In the genomic region with DNA sequence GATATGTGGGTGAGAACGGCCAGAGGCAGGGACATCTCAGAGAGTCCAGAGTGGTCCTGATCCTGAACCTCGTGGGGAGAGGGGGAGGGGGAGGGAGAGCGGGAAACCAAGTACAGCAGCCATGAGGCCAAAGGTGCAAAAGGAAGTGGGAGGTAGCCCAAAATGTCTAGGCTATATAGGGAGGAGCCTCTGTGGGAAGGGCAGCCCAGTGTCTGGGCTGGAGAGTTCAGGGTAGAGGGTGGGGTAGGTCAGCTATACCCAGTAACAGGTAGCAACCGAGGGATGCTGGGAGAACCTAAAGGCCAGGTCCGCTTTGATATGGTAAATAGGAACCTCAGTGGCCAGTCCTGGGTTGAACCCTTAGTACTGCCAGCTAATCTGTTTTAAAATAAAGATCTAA, we compare ENCODE assay signal across 13 mouse cellular contexts. TPM values are rescaled to one million over a fixed set of nuclear protein-coding genes. Genes with fewer than 3 reads are reported as not detected.
DNase-seq lines count a peak whose midpoint lies in the region; ATAC-seq and TF ChIP-seq lines count a peak whose summit lies in the region.
"Had no signal": no experiment of that assay in that cellular context is flagged by ENCODE, and none has a peak within 500 bp of the region (broad histone marks: within the 10 kb centered on the region; RNA-seq: fewer than 3 reads in every experiment).

No protein-coding gene starts in this region.

- H3K27ac ChIP-seq in left cerebral cortex, adult 2 months = no peak overlapping the region
- no peak overlapping the region for H3K27ac ChIP-seq in embryonic facial prominence, embryonic 13.5 days
- no peak overlapping the region for H3K27ac ChIP-seq in forebrain, embryonic 16.5 days (ENCODE audit: low read length)
- no peak overlapping the region for H3K27ac ChIP-seq in midbrain, postnatal 0 days (ENCODE audit: low read depth, low read length)
- H3K27ac ChIP-seq: liver, embryonic 14.5 days had no signal

- no peak for DNase-seq in left cerebral cortex, adult 2 months (ENCODE audit: extremely low spot score in 1 of 2, low spot score in 2 of 2)
- DNase-seq in left cerebral cortex, adult 8-10 months (ENCODE audit: low spot score in 2 of 2) = no peak
- DNase-seq in midbrain, postnatal 0 days (ENCODE audit: low spot score) = no peak
- DNase-seq in right cerebral cortex, adult 2 months (ENCODE audit: low spot score in 2 of 2) = no peak
- DNase-seq in natural killer cell, adult 2 months (ENCODE audit: low spot score in 2 of 2) = no peak
- DNase-seq: adrenal gland, adult 8-10 months; cerebellum, adult 11 months; gastrocnemius, postnatal 14 days; thymus, postnatal 14 days had no signal

- no peak overlapping the region for H3K9ac ChIP-seq in embryonic facial prominence, embryonic 13.5 days
- no peak overlapping the region for H3K9ac ChIP-seq in forebrain, embryonic 16.5 days (replicated peaks; ENCODE audit: low read depth, low read length)
- no peak overlapping the region for H3K9ac ChIP-seq in midbrain, postnatal 0 days (replicated peaks; ENCODE audit: low read length, poor library complexity, severe bottlenecking)
- H3K9ac ChIP-seq: liver, embryonic 14.5 days had no signal

- H3K4me3 ChIP-seq in left cerebral cortex, adult 2 months = peak overlapping the region; percentile 52; the same call in 1 of the 2 replicates
- no peak overlapping the region for H3K4me3 ChIP-seq in embryonic facial prominence, embryonic 13.5 days
- no peak overlapping the region for H3K4me3 ChIP-seq in forebrain, embryonic 16.5 days (replicated peaks; ENCODE audit: low read length)
- H3K4me3 ChIP-seq in midbrain, postnatal 0 days (ENCODE audit: low read depth, low read length) = peak overlapping the region; percentile 43

- intact Hi-C loops in left cerebral cortex, adult 2 months (cut with DNase I) = no loop called here

- H3K9me3 ChIP-seq in embryonic facial prominence, embryonic 13.5 days = no peaks in the 10 kb centered on the region
- H3K9me3 ChIP-seq in forebrain, embryonic 16.5 days (ENCODE audit: control insufficient read depth, low read length) = no peaks in the 10 kb centered on the region
- no peaks in the 10 kb centered on the region for H3K9me3 ChIP-seq in midbrain, postnatal 0 days (ENCODE audit: low read length)

- no peak for ATAC-seq in embryonic facial prominence, embryonic 13.5 days (ENCODE audit: insufficient number of reproducible peaks, insufficient read depth, low FRiP score, low TSS enrichment, low read depth)
- no peak for ATAC-seq in forebrain, embryonic 16.5 days
- 0 out of 2 replicates have a peak, but pooled peaks have one; percentile 42 for ATAC-seq in midbrain, postnatal 0 days (ENCODE audit: low FRiP score)

- H3K36me3 ChIP-seq in embryonic facial prominence, embryonic 13.5 days = no peaks in the 10 kb centered on the region
- no peaks in the 10 kb centered on the region for H3K36me3 ChIP-seq in forebrain, embryonic 16.5 days (ENCODE audit: control insufficient read depth, insufficient read depth)
- no peaks in the 10 kb centered on the region for H3K36me3 ChIP-seq in midbrain, postnatal 0 days (ENCODE audit: insufficient read depth, low read length)

- H3K27me3 ChIP-seq in embryonic facial prominence, embryonic 13.5 days = peaks cover 52% of the 10 kb centered on the region
- peaks cover 14% of the 10 kb centered on the region for H3K27me3 ChIP-seq in forebrain, embryonic 16.5 days (replicated peaks; ENCODE audit: control insufficient read depth, insufficient read depth, low read length)
- peaks cover 6% of the 10 kb centered on the region; the same call in 1 of the 2 replicates for H3K27me3 ChIP-seq in midbrain, postnatal 0 days (ENCODE audit: insufficient read depth, low read length)

- H3K4me1 ChIP-seq in embryonic facial prominence, embryonic 13.5 days = peaks cover 14% of the 10 kb centered on the region
- H3K4me1 ChIP-seq in forebrain, embryonic 16.5 days (replicated peaks; ENCODE audit: control insufficient read depth, insufficient read depth, low read length) = peaks cover 11% of the 10 kb centered on the region
- no peaks in the 10 kb centered on the region; the same call in 1 of the 2 replicates for H3K4me1 ChIP-seq in midbrain, postnatal 0 days (ENCODE audit: insufficient read depth, low read length)

- WGBS in embryonic facial prominence, embryonic 13.5 days = 28% methylated on average over 5 of the region's 5 CpGs
- WGBS in forebrain, embryonic 16.5 days = 25% methylated on average over 5 of the region's 5 CpGs
- WGBS in midbrain, postnatal 0 days = 30% methylated on average over 5 of the region's 5 CpGs

- TF ChIP-seq CTCF in left cerebral cortex, adult 2 months (IDR thresholded peaks at IDR 0.05) = no peak
- TF ChIP-seq CTCF in midbrain, postnatal 0 days (IDR thresholded peaks at IDR 0.05) = no peak

- peak overlapping the region; percentile 90; the same call in 1 of the 2 replicates for H3K4me2 ChIP-seq in embryonic facial prominence, embryonic 13.5 days
- H3K4me2 ChIP-seq in forebrain, embryonic 16.5 days (ENCODE audit: low read length) = peak overlapping the region; percentile 84; the same call in 1 of the 2 replicates
- peak overlapping the region; percentile 82 for H3K4me2 ChIP-seq in midbrain, postnatal 0 days (ENCODE audit: low read depth, low read length, poor library complexity, severe bottlenecking)

RNA-seq across cellular contexts. Expression of a gene that starts 23.6 kb away (rescaled TPM):
- 100 to 1,000 TPM; 100 to 115 TPM for total RNA-seq in left cerebral cortex, adult 2 months (2021)
- 100 to 1,000 TPM; 101 to 116 (median 111) TPM for total RNA-seq in left cerebral cortex, adult 8-10 months (2022)
- polyA plus RNA-seq in embryonic facial prominence, embryonic 13.5 days (2015; fragmentation: Nextera tagmentation; extraction: Ambion mirVana) = 194 and 195 TPM in 2 replicates
- polyA plus RNA-seq in forebrain, embryonic 16.5 days (2015; fragmentation: Nextera tagmentation; extraction: Ambion mirVana) = 244 and 261 TPM in 2 replicates
- 88.8 and 111 TPM in 2 replicates for total RNA-seq in midbrain, postnatal 0 days (2014; rRNA removed)
- polyA plus RNA-seq in midbrain, postnatal 0 days (2015; fragmentation: Nextera tagmentation; extraction: Ambion mirVana) = 172 and 184 TPM in 2 replicates

RNA-seq across cellular contexts. Expression of a gene that starts 29.5 kb away (rescaled TPM):
- 1 to 10 TPM; 1.9 to 2.2 TPM for total RNA-seq in left cerebral cortex, adult 2 months (2021)
- total RNA-seq in left cerebral cortex, adult 8-10 months (2022) = 1 to 10 TPM; 1.9 to 3.2 (median 2.9) TPM
- polyA plus RNA-seq in embryonic facial prominence, embryonic 13.5 days (2015; fragmentation: Nextera tagmentation; extraction: Ambion mirVana) = 0.12 TPM in 1 of 2 replicates, not detected in the other
- polyA plus RNA-seq in forebrain, embryonic 16.5 days (2015; fragmentation: Nextera tagmentation; extraction: Ambion mirVana) = 0.34 and 1.1 TPM in 2 replicates
- total RNA-seq in midbrain, postnatal 0 days (2014; rRNA removed) = 5.4 and 5.8 TPM in 2 replicates
- 3.2 and 3.4 TPM in 2 replicates for polyA plus RNA-seq in midbrain, postnatal 0 days (2015; fragmentation: Nextera tagmentation; extraction: Ambion mirVana)
- total RNA-seq: MEL had no signal
- polyA plus RNA-seq: liver, embryonic 14.5 days had no signal

RNA-seq across cellular contexts. Expression of a gene that starts 55.3 kb away (rescaled TPM):
- total RNA-seq in left cerebral cortex, adult 2 months (2021) = 100 to 1,000 TPM; 122 to 126 TPM
- total RNA-seq in left cerebral cortex, adult 8-10 months (2022) = 100 to 1,000 TPM; 117 to 135 (median 124) TPM
- 272 and 274 TPM in 2 replicates for polyA plus RNA-seq in embryonic facial prominence, embryonic 13.5 days (2015; fragmentation: Nextera tagmentation; extraction: Ambion mirVana)
- polyA plus RNA-seq in forebrain, embryonic 16.5 days (2015; fragmentation: Nextera tagmentation; extraction: Ambion mirVana) = 224 and 244 TPM in 2 replicates
- 141 and 167 TPM in 2 replicates for total RNA-seq in midbrain, postnatal 0 days (2014; rRNA removed)
- 192 and 197 TPM in 2 replicates for polyA plus RNA-seq in midbrain, postnatal 0 days (2015; fragmentation: Nextera tagmentation; extraction: Ambion mirVana)

Comparison
In these comparisons a context has a peak if more than half of its experiments do, and no peak if none do; other contexts are left out.
1. H3K4me3 ChIP-seq: peak in left cerebral cortex, adult 2 months (single experiment) and midbrain, postnatal 0 days (single experiment); none in embryonic facial prominence, embryonic 13.5 days (single experiment) and forebrain, embryonic 16.5 days (single experiment).
2. Peak in every context shown above with its lines, with median percentiles within 50 percentile points of each other: H3K4me2 ChIP-seq.